Mouse (Mus musculus) forebrain, embryonic 11.5 days (tissue): ENCODE results near the gene Tram2. TPM values are rescaled to one million over a fixed set of nuclear protein-coding genes. Genes with fewer than 3 reads are reported as not detected.
A peak's percentile ranks its signal among the peaks of the same experiment; 100 is the strongest.

Source experiments
- ATAC-seq: fragments of 200-750 bp; cut with Nextera tagmentation; replicated peaks from 2 replicates; pipeline ENCODE4 v1.8.0; 2017; ENCODE audit warnings: moderate TSS enrichment; ENCODE audit not compliant: low FRiP score
- DNase-seq: peaks from one replicate; pipeline ENCODE4 v3.0.0-alpha.2; 2017; ENCODE audit warnings: low spot score
- H3K27ac ChIP-seq: fragments of 300-500 bp; sonication (generic); 2 replicates; pipeline ENCODE4 v1.5.1; 2014; ENCODE audit warnings: low read depth, low read length
- H3K27me3 ChIP-seq: fragments of 300-500 bp; sonication (generic); 2 replicates; pipeline ENCODE4 v1.6.1; 2014; ENCODE audit warnings: mild to moderate bottlenecking, low read length, mixed read lengths; ENCODE audit not compliant: control insufficient read depth, insufficient read depth
- H3K36me3 ChIP-seq: fragments of 300-500 bp; sonication (generic); 2 replicates; pipeline ENCODE4 v1.6.1; 2014; ENCODE audit warnings: mild to moderate bottlenecking, low read length, moderate library complexity, mixed read lengths; ENCODE audit not compliant: control insufficient read depth, insufficient read depth
- H3K4me1 ChIP-seq: fragments of 300-500 bp; sonication (generic); replicated peaks from 2 replicates; pipeline ENCODE4 v1.6.1; 2014; ENCODE audit warnings: low read length, mixed read lengths; ENCODE audit not compliant: control insufficient read depth, insufficient read depth
- H3K4me2 ChIP-seq: fragments of 300-500 bp; sonication (generic); 2 replicates; pipeline ENCODE4 v1.6.1; 2014; ENCODE audit warnings: low read depth, mild to moderate bottlenecking, low read length, moderate library complexity, mixed read lengths; ENCODE audit not compliant: severe bottlenecking
- H3K4me3 ChIP-seq: fragments of 300-500 bp; sonication (generic); 2 replicates; pipeline ENCODE4 v1.5.1; 2014; ENCODE audit warnings: low read depth, low read length
- H3K9ac ChIP-seq: fragments of 300-500 bp; sonication (generic); 2 replicates; pipeline ENCODE4 v1.6.1; 2014; ENCODE audit warnings: low read length
- H3K9me3 ChIP-seq: fragments of 300-500 bp; sonication (generic); 2 replicates; pipeline ENCODE4 v1.6.1; 2016; ENCODE audit warnings: low read length, mixed read lengths; ENCODE audit not compliant: control insufficient read depth
- WGBS: fragments of 180-500 bp; shearing (Covaris S2); extraction: QIAGEN DNeasy Blood & Tissue Kit; methylation state at CpG from one replicate; pipeline ENCODE4 v1.1.7; 2014; 5-methylcytosine and 5-hydroxymethylcytosine counted together
- polyA plus RNA-seq: library from polyadenylated mRNA; unstranded; fragments of >200 nt; fragmentation: Nextera tagmentation; extraction: Ambion mirVana; gene quantifications from 2 replicates; pipeline ENCODE4 v1.2.1, GENCODE M21; 2014

Gene Tram2
- polyA plus RNA-seq, 1 experiment from 2014 or later: 6.2 TPM

DNA sequence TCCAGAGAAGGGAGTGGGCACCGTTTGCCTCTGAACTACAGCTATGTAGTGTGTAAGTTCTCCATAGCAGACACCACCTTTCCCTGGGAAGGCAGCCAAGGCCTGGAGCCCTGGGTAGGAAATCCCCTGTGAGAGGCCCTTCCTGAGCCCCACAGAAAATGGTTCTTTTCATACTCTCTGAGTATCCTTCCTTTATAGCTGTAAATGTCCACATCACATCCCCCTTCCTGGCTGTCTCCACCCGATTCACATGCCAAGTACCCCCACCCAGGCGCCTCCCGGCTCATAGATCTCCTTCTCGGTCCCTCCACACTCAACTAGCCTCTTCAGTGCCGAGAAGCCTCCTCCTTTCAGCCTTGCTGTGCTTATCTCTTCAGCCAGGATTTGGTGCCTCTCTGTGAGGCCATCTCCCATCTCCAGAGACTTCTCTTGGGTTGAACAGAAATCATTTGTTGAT, 10.7 kb upstream of the Tram2 start:
- no peak overlapping the region for H3K4me3 ChIP-seq
- WGBS: 85% methylated on average over 6 of the region's 6 CpGs
- no peak overlapping the region for H3K27ac ChIP-seq
- ATAC-seq: no peak
- no peaks in the 10 kb centered on the region for H3K4me1 ChIP-seq
- no peak overlapping the region for H3K9ac ChIP-seq
- no peaks in the 10 kb centered on the region for H3K36me3 ChIP-seq
- no peak overlapping the region for H3K4me2 ChIP-seq
- H3K9me3 ChIP-seq: no peaks in the 10 kb centered on the region
- H3K27me3 ChIP-seq: no peaks in the 10 kb centered on the region
- DNase-seq: no peak

DNA sequence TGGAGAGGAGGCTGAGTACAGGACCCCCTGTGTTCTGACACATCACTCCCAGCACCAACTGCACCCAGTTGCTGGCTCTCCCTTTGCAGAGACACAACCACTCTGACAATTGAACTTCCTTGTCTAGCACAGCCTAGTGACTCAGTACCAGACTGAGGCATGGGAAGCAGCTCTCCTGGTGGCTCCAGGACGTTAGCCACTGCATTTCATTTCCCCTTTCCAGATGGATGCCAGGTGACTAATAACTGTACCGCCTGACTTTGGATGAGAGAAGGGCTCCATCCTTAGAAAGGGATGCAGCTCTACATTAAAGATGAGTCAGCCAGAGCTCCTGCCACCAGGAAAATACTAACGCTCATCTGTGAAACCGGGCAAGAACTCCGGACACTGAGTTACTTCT, 7.3 kb upstream of the Tram2 start:
- 84% methylated on average over 5 of the region's 5 CpGs for WGBS
- H3K27ac ChIP-seq: no peak overlapping the region
- H3K27me3 ChIP-seq: no peaks in the 10 kb centered on the region
- H3K9me3 ChIP-seq: no peaks in the 10 kb centered on the region
- H3K4me1 ChIP-seq: no peaks in the 10 kb centered on the region
- no peak overlapping the region for H3K9ac ChIP-seq
- no peak for ATAC-seq
- no peak overlapping the region for H3K4me3 ChIP-seq
- no peak for DNase-seq
- no peaks in the 10 kb centered on the region for H3K36me3 ChIP-seq
- no peak overlapping the region for H3K4me2 ChIP-seq

DNA sequence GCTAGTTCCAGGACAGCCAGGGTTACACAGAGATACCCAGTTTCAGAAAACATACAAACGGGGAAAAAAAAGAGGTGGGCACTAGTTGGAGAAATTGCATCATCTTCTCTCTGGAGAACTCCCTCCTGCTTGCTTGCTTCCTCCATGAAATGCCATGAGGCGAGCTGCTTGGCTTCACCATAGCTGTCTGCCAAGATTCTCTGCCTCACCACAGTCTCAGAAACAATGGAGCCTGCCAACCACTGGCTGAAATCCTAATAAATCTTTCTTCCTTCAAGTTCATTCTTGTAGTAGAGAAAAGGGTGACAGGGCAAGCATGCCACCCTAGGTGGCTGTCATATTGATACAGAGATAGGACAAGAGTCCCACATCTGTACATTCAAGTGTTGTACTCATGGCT, 5.6 kb upstream of the Tram2 start:
- H3K4me3 ChIP-seq: no peak overlapping the region
- H3K27me3 ChIP-seq: no peaks in the 10 kb centered on the region
- DNase-seq (no peak), ATAC-seq (no peak)
- no peaks in the 10 kb centered on the region for H3K4me1 ChIP-seq
- 78% methylated on average over 2 of the region's 2 CpGs for WGBS
- H3K27ac ChIP-seq: no peak overlapping the region
- no peak overlapping the region for H3K4me2 ChIP-seq
- no peaks in the 10 kb centered on the region for H3K9me3 ChIP-seq
- no peak overlapping the region for H3K9ac ChIP-seq
- no peaks in the 10 kb centered on the region for H3K36me3 ChIP-seq

DNA sequence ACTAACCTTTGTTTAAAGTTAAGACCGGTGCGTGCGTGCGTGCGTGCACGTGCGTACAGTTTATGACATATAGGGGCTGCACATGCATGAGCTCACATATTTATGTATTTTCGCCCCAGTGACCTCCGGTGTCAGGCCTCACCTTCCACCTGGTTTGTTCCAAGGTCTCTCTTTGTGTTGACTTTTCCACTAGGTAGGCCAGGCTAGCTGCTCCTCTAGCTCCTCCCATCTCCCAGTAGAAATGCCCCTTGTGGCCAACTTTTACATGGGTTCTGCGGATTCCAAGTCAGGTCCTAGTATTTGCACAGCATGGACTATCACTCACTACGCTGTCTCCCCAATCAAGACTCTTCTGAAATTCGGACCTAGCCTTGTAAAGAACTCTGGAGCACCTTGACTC, 1.3 kb upstream of the Tram2 start:
- 91% methylated on average over 12 of the region's 12 CpGs for WGBS
- no peak overlapping the region for H3K27ac ChIP-seq
- no peaks in the 10 kb centered on the region for H3K9me3 ChIP-seq
- H3K4me1 ChIP-seq: peaks cover 20% of the 10 kb centered on the region
- no peaks in the 10 kb centered on the region for H3K27me3 ChIP-seq
- no peak overlapping the region for H3K9ac ChIP-seq
- ATAC-seq: no peak
- H3K4me2 ChIP-seq: no peak overlapping the region
- no peaks in the 10 kb centered on the region for H3K36me3 ChIP-seq
- no peak for DNase-seq
- no peak overlapping the region for H3K4me3 ChIP-seq

DNA sequence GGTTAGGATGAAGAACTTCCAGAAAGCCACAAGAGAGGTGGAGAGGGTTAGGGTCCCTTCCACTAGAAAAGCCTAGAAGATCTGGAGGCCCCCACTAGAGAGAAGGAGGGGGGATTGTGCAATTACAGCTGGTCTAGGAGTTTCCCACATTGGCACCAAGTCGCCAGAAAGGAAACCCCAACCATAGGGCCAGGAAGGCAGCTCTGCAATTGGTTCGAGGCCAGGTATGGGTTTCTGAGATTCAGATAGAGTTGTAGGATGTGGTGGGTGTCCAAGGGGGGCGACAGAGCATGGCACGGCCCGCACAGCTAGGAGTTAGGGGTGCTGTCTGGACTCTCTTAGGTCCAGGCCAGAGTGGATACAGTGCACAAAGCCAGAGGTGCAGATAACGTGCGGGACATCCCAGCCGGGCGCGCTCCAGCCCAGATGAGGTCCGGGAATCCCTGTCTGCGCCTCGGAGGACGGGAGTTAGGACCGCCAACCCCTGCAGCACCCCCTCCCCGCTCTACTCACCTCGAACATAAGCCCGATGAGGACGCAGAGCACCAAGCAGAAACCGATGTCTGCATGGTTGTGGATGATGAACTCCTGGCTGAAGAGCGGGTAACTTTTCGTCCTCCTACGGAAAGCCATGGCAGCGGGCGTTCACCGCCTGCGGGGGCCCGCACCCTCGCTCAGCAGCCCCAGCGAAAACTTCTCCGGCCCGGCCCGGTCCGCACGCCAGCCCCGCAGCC, 381 bp downstream of the Tram2 start:
- no peaks in the 10 kb centered on the region for H3K27me3 ChIP-seq
- H3K4me3 ChIP-seq: peak overlapping the region; percentile 59
- no peaks in the 10 kb centered on the region for H3K36me3 ChIP-seq
- no peaks in the 10 kb centered on the region for H3K9me3 ChIP-seq
- ATAC-seq (peak; percentile 78), DNase-seq (peak; percentile 78)
- peak overlapping the region; percentile 73 for H3K4me2 ChIP-seq
- peak overlapping the region; percentile 65 for H3K9ac ChIP-seq
- peaks cover 27% of the 10 kb centered on the region for H3K4me1 ChIP-seq
- WGBS: 1% methylated on average over 36 of the region's 36 CpGs
- H3K27ac ChIP-seq: no peak overlapping the region

DNA sequence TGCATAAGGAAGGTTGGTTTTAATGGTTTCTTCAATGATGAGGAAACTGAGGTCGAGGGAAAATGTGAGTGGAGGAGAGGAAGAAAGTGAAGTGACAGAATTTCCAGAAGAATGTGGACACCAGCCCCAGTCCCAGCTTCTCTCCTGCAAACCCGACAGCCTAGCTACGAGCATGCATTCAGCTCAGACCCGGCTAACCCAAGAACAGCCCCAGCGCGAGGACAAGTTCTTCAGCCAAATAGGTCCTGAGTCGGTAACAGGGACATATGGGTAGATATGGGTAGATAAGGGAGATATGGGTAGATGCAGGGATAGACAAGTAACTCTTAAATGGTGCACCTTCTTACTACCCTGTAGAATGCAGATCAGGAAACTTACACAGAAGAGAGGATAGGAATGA, 1.4 kb downstream of the Tram2 start:
- no peaks in the 10 kb centered on the region for H3K36me3 ChIP-seq
- H3K9me3 ChIP-seq: no peaks in the 10 kb centered on the region
- H3K4me2 ChIP-seq: peak overlapping the region; percentile 28; the same call in 1 of the 2 replicates
- H3K9ac ChIP-seq: no peak overlapping the region; the same call in 1 of the 2 replicates
- no peak overlapping the region for H3K4me3 ChIP-seq
- no peak for ATAC-seq
- no peaks in the 10 kb centered on the region for H3K27me3 ChIP-seq
- H3K4me1 ChIP-seq: peaks cover 27% of the 10 kb centered on the region
- 79% methylated on average over 7 of the region's 7 CpGs for WGBS
- no peak overlapping the region for H3K27ac ChIP-seq
- no peak for DNase-seq

DNA sequence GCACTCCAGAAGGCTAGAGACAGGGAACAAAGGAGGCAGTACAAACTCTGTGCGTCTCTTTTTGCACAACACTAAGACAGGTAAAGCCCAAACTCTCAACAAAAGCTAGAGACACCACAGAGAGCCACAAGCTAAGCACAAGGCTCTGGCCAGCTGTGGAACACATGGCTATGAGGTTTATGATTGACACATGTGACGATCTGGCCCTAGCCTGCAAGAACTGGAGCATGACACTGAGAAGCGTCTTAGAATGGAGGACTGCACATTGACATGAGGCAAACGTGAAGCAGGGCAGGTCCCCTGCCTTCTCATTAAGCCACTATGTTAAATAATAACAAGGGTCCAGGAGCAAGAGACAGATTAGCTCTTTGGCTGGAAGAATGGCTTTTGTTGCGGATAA, 1.8 kb downstream of the Tram2 start:
- Histone ChIP-seq H3K9ac (no peak overlapping the region; the same call in 1 of the 2 replicates), H3K27ac (no peak overlapping the region), H3K27me3 (no peaks in the 10 kb centered on the region), H3K9me3 (no peaks in the 10 kb centered on the region), H3K4me1 (peaks cover 27% of the 10 kb centered on the region), H3K36me3 (no peaks in the 10 kb centered on the region), H3K4me2 (peak overlapping the region; percentile 28; the same call in 1 of the 2 replicates), H3K4me3 (no peak overlapping the region)
- WGBS: 48% methylated on average over 5 of the region's 5 CpGs
- ATAC-seq (no peak), DNase-seq (no peak)

DNA sequence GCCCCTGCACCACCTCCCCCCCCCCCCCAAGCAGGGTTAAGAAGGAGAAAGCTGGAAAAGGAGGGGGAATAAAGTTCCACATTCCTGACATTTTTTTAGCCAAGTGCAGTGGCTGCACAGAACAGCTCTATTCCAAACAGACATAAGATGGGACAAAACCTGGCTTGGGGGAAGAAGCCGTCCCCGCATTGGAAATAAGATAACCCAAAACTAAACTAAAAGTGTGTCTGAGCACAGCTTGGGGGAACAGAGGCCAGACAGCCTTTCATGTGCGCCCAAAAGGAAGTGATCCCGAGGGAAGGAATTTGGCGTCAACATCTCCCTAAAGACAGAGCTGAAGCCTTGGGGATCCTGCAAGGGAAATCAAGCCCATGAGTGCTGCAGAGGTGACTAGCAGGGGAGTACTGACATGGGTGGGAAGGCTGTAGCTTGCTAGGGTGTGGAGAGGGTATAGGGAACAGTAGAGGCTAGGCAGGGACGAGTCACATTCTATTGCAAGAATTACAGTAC, 3.0 kb downstream of the Tram2 start:
- 11% methylated on average over 6 of the region's 6 CpGs for WGBS
- Histone ChIP-seq H3K9ac (0 out of 2 replicates have a peak overlapping the region, but pooled peaks have one; percentile 8), H3K9me3 (no peaks in the 10 kb centered on the region), H3K27ac (0 out of 2 replicates have a peak overlapping the region, but pooled peaks have one; percentile 15), H3K36me3 (no peaks in the 10 kb centered on the region), H3K4me3 (no peak overlapping the region), H3K27me3 (no peaks in the 10 kb centered on the region), H3K4me1 (peaks cover 27% of the 10 kb centered on the region), H3K4me2 (peak overlapping the region; percentile 22; the same call in 1 of the 2 replicates)
- ATAC-seq (no peak), DNase-seq (no peak)
